Mouse (Mus musculus): ENCODE measurements around the gene Olfr1371.

GRCm38 (mm10) chr11:52227466-52228226, 13.9 kb upstream of the Olfr1371 start:
- no peak for TF ChIP-seq CTCF (IDR thresholded peaks at IDR 0.05; ENCODE audit: control insufficient read depth, insufficient read depth, low read length)
- TF ChIP-seq POLR2A (IDR thresholded peaks at IDR 0.05; ENCODE audit: borderline replicate concordance, control insufficient read depth, low read depth, low read length): no peak

Measured in bone marrow, adult 2 months (tissue).